Mouse (Mus musculus): ENCODE measurements around the gene Trib2. TPM values are rescaled to one million over a fixed set of nuclear protein-coding genes. Genes with fewer than 3 reads are reported as not detected.

The Trib2 gene
- polyA plus RNA-seq, 1 experiment from 2014 or later = 20.5 TPM

GRCm38 (mm10) chr12:15800196-15800913 lies 16.4 kb downstream of the Trib2 start:
- Histone ChIP-seq H3K9ac (ENCODE audit: low read length) (no peak overlapping the region), H3K36me3 (ENCODE audit: control insufficient read depth, insufficient read depth, low read length) (peaks cover 2% of the 10 kb centered on the region; the same call in 1 of the 2 replicates), H3K27ac (ENCODE audit: low read length) (0 out of 2 replicates have a peak overlapping the region, but pooled peaks have one; percentile 8), H3K4me1 (ENCODE audit: control insufficient read depth, insufficient read depth, low read length) (0 out of 2 replicates have a peak, but pooled peaks cover 11% of the 10 kb centered on the region), H3K27me3 (ENCODE audit: control insufficient read depth, insufficient read depth, low read length) (no peaks in the 10 kb centered on the region), H3K4me2 (ENCODE audit: low read depth, low read length) (no peak overlapping the region), H3K4me3 (replicated peaks; ENCODE audit: low read length) (no peak overlapping the region), H3K9me3 (replicated peaks; ENCODE audit: control insufficient read depth, low read length) (no peaks in the 10 kb centered on the region)
- 73% methylated on average over 4 of the region's 4 CpGs for WGBS
- no peak for ATAC-seq (ENCODE audit: insufficient read depth, low FRiP score)

DNA sequence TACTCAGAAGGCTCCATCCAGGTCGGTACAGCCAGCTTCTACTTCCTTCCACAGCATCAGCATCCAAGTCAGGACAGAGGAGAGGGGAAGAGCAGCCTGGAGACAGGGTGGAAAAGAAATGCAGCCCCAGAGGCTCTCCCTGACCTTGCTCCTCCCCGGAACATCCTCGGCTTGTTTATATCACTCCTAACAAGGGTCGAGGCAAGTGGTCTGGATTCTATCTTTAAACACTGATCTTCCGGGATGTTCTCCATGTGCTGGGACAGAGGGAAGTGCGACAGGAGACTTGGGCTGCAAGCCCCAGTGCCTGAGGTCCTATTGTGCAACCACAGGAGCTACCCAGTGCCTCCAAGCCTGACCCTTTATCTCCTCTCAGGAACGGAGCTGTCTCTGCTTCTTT lies 18.7 kb downstream of the Trib2 start:
- 35% methylated on average over 7 of the region's 7 CpGs for WGBS
- H3K27ac ChIP-seq (ENCODE audit: low read length) = no peak overlapping the region
- H3K4me2 ChIP-seq (ENCODE audit: low read depth, low read length) = no peak overlapping the region
- H3K9me3 ChIP-seq (replicated peaks; ENCODE audit: control insufficient read depth, low read length) = no peaks in the 10 kb centered on the region
- no peak for ATAC-seq (ENCODE audit: insufficient read depth, low FRiP score)
- no peak overlapping the region for H3K4me3 ChIP-seq (replicated peaks; ENCODE audit: low read length)
- no peak overlapping the region for H3K9ac ChIP-seq (ENCODE audit: low read length)
- H3K4me1 ChIP-seq (ENCODE audit: control insufficient read depth, insufficient read depth, low read length) = 0 out of 2 replicates have a peak, but pooled peaks cover 11% of the 10 kb centered on the region
- 0 out of 2 replicates have a peak, but pooled peaks cover 5% of the 10 kb centered on the region for H3K36me3 ChIP-seq (ENCODE audit: control insufficient read depth, insufficient read depth, low read length)
- no peaks in the 10 kb centered on the region for H3K27me3 ChIP-seq (ENCODE audit: control insufficient read depth, insufficient read depth, low read length)

DNA sequence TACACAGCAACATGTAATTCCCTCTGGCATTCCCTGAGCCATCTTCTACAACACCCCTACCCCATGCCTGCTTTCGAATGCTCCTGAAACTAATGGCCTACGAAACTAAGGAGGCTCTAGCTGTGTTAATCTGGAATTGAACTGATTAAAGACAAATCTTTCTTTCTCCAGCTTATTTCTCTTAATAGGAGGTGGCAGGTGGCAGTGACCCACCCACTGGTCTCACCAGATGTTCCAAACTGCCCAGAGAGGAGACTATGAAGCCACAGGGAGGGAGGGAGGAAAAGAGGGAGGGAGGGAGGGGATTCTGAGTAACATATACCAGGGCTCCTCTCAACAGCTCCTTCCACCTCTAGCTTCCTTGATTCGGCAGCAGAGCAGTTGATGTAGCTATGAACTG lies 20.8 kb downstream of the Trib2 start:
- no peak overlapping the region for H3K27ac ChIP-seq (ENCODE audit: low read length)
- no peak overlapping the region for H3K4me2 ChIP-seq (ENCODE audit: low read depth, low read length)
- H3K9me3 ChIP-seq (replicated peaks; ENCODE audit: control insufficient read depth, low read length) = no peaks in the 10 kb centered on the region
- H3K4me3 ChIP-seq (replicated peaks; ENCODE audit: low read length) = no peak overlapping the region
- 0 out of 2 replicates have a peak, but pooled peaks cover 5% of the 10 kb centered on the region for H3K36me3 ChIP-seq (ENCODE audit: control insufficient read depth, insufficient read depth, low read length)
- 0 out of 2 replicates have a peak, but pooled peaks cover 7% of the 10 kb centered on the region for H3K4me1 ChIP-seq (ENCODE audit: control insufficient read depth, insufficient read depth, low read length)
- WGBS = 73% methylated on average over 3 of the region's 3 CpGs
- ATAC-seq (ENCODE audit: insufficient read depth, low FRiP score) = no peak
- no peaks in the 10 kb centered on the region for H3K27me3 ChIP-seq (ENCODE audit: control insufficient read depth, insufficient read depth, low read length)
- H3K9ac ChIP-seq (ENCODE audit: low read length) = no peak overlapping the region

- H3K4me2 ChIP-seq (ENCODE audit: low read depth, low read length) = no peak overlapping the region
- WGBS = 88% methylated on average over 8 of the region's 8 CpGs
- no peak overlapping the region for H3K27ac ChIP-seq (ENCODE audit: low read length)
- no peaks in the 10 kb centered on the region for H3K9me3 ChIP-seq (replicated peaks; ENCODE audit: control insufficient read depth, low read length)
- H3K27me3 ChIP-seq (ENCODE audit: control insufficient read depth, insufficient read depth, low read length) = no peaks in the 10 kb centered on the region
- H3K4me1 ChIP-seq (ENCODE audit: control insufficient read depth, insufficient read depth, low read length) = 0 out of 2 replicates have a peak, but pooled peaks cover 2% of the 10 kb centered on the region
- no peak overlapping the region for H3K9ac ChIP-seq (ENCODE audit: low read length)
- H3K36me3 ChIP-seq (ENCODE audit: control insufficient read depth, insufficient read depth, low read length) = 0 out of 2 replicates have a peak, but pooled peaks cover 5% of the 10 kb centered on the region
- H3K4me3 ChIP-seq (replicated peaks; ENCODE audit: low read length) = no peak overlapping the region
- no peak for ATAC-seq (ENCODE audit: insufficient read depth, low FRiP score)
Observed at GRCm38 (mm10) chr12:15793336-15793735, 23.4 kb downstream of the Trib2 start.

GRCm38 (mm10) chr12:15790181-15790580 lies 26.5 kb downstream of the Trib2 start:
- no peak for ATAC-seq (ENCODE audit: insufficient read depth, low FRiP score)
- 0 out of 2 replicates have a peak, but pooled peaks cover 2% of the 10 kb centered on the region for H3K36me3 ChIP-seq (ENCODE audit: control insufficient read depth, insufficient read depth, low read length)
- no peak overlapping the region for H3K4me2 ChIP-seq (ENCODE audit: low read depth, low read length)
- no peak overlapping the region for H3K4me3 ChIP-seq (replicated peaks; ENCODE audit: low read length)
- WGBS = 65% methylated on average over 2 of the region's 2 CpGs
- no peak overlapping the region for H3K9ac ChIP-seq (ENCODE audit: low read length)
- H3K27me3 ChIP-seq (ENCODE audit: control insufficient read depth, insufficient read depth, low read length) = no peaks in the 10 kb centered on the region
- H3K9me3 ChIP-seq (replicated peaks; ENCODE audit: control insufficient read depth, low read length) = no peaks in the 10 kb centered on the region
- H3K4me1 ChIP-seq (ENCODE audit: control insufficient read depth, insufficient read depth, low read length) = 0 out of 2 replicates have a peak, but pooled peaks cover 2% of the 10 kb centered on the region
- no peak overlapping the region for H3K27ac ChIP-seq (ENCODE audit: low read length)

- Histone ChIP-seq H3K27ac (ENCODE audit: low read length) (no peak overlapping the region), H3K9me3 (replicated peaks; ENCODE audit: control insufficient read depth, low read length) (no peaks in the 10 kb centered on the region), H3K4me1 (ENCODE audit: control insufficient read depth, insufficient read depth, low read length) (no peaks in the 10 kb centered on the region), H3K4me2 (ENCODE audit: low read depth, low read length) (no peak overlapping the region), H3K27me3 (ENCODE audit: control insufficient read depth, insufficient read depth, low read length) (no peaks in the 10 kb centered on the region), H3K4me3 (replicated peaks; ENCODE audit: low read length) (no peak overlapping the region), H3K36me3 (ENCODE audit: control insufficient read depth, insufficient read depth, low read length) (no peaks in the 10 kb centered on the region), H3K9ac (ENCODE audit: low read length) (no peak overlapping the region)
- ATAC-seq (ENCODE audit: insufficient read depth, low FRiP score) = no peak
Observed at GRCm38 (mm10) chr12:15777047-15777446, 39.7 kb downstream of the Trib2 start.

DNA sequence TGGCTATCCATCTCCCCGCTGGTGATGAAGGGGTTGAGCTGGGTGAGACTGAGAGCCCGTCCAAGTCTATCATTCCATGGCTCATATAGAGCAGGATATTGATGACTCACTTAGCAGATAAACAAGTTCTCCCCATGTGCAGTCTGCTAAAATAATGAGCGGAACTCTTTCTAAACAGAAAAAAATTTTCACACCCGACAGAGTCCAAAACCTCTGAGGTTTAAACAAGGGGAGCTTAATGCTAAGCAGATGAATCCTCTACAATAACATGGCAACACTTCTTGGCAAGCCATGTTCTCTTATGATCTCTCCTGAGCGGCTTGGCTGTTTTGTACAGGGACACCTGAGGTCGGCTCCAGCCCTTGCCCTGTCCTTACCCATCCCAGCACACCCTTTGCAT lies 45.0 kb downstream of the Trib2 start:
- H3K9ac ChIP-seq (ENCODE audit: low read length) = no peak overlapping the region
- 51% methylated on average over 6 of the region's 6 CpGs for WGBS
- H3K27me3 ChIP-seq (ENCODE audit: control insufficient read depth, insufficient read depth, low read length) = no peaks in the 10 kb centered on the region
- no peak overlapping the region for H3K4me3 ChIP-seq (replicated peaks; ENCODE audit: low read length)
- no peaks in the 10 kb centered on the region for H3K9me3 ChIP-seq (replicated peaks; ENCODE audit: control insufficient read depth, low read length)
- no peak overlapping the region for H3K27ac ChIP-seq (ENCODE audit: low read length)
- H3K36me3 ChIP-seq (ENCODE audit: control insufficient read depth, insufficient read depth, low read length) = no peaks in the 10 kb centered on the region
- ATAC-seq (ENCODE audit: insufficient read depth, low FRiP score) = no peak
- H3K4me1 ChIP-seq (ENCODE audit: control insufficient read depth, insufficient read depth, low read length) = no peaks in the 10 kb centered on the region
- H3K4me2 ChIP-seq (ENCODE audit: low read depth, low read length) = no peak overlapping the region

- no peaks in the 10 kb centered on the region for H3K27me3 ChIP-seq (ENCODE audit: control insufficient read depth, insufficient read depth, low read length)
- H3K9ac ChIP-seq (ENCODE audit: low read length) = no peak overlapping the region
- H3K4me1 ChIP-seq (ENCODE audit: control insufficient read depth, insufficient read depth, low read length) = peaks cover 5% of the 10 kb centered on the region; the same call in 1 of the 2 replicates
- H3K27ac ChIP-seq (ENCODE audit: low read length) = no peak overlapping the region
- ATAC-seq (ENCODE audit: insufficient read depth, low FRiP score) = no peak
- H3K4me3 ChIP-seq (replicated peaks; ENCODE audit: low read length) = no peak overlapping the region
- H3K4me2 ChIP-seq (ENCODE audit: low read depth, low read length) = no peak overlapping the region
- no peaks in the 10 kb centered on the region for H3K9me3 ChIP-seq (replicated peaks; ENCODE audit: control insufficient read depth, low read length)
- WGBS = 89% methylated on average over 3 of the region's 3 CpGs
- H3K36me3 ChIP-seq (ENCODE audit: control insufficient read depth, insufficient read depth, low read length) = no peaks in the 10 kb centered on the region
Observed at GRCm38 (mm10) chr12:15768536-15768935, 48.2 kb downstream of the Trib2 start.

DNA sequence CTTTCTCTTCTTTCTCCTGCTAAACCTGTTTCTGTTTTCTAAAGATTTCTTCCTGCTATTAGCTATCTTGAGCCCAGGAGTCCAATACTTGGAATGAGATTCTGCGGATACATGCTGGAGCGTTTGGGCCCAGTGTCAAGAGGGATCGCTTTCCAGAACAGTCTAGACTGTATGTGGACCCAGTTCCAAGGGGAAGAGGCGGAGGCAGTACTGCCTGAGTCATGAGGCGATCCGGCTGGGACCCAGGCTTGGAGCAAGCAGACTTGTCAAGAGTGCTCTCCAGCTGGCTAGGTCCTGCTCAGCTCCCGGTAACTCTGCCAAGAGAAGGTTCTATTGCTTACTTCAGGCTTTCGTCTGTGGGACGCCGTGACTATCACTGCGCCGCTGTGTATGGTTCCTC lies 50.7 kb downstream of the Trib2 start:
- H3K27ac ChIP-seq (ENCODE audit: low read length) = no peak overlapping the region

More for the DNA sequence above, 50.7 kb downstream of the Trib2 start:
- H3K4me2 ChIP-seq (ENCODE audit: low read depth, low read length) = no peak overlapping the region
- 56% methylated on average over 12 of the region's 12 CpGs for WGBS
- H3K9me3 ChIP-seq (replicated peaks; ENCODE audit: control insufficient read depth, low read length) = no peaks in the 10 kb centered on the region
- no peak overlapping the region for H3K4me3 ChIP-seq (replicated peaks; ENCODE audit: low read length)
- peaks cover 5% of the 10 kb centered on the region; the same call in 1 of the 2 replicates for H3K4me1 ChIP-seq (ENCODE audit: control insufficient read depth, insufficient read depth, low read length)
- no peaks in the 10 kb centered on the region for H3K27me3 ChIP-seq (ENCODE audit: control insufficient read depth, insufficient read depth, low read length)
- H3K36me3 ChIP-seq (ENCODE audit: control insufficient read depth, insufficient read depth, low read length) = no peaks in the 10 kb centered on the region
- H3K9ac ChIP-seq (ENCODE audit: low read length) = no peak overlapping the region
- peak; percentile 94 for ATAC-seq (ENCODE audit: insufficient read depth, low FRiP score)
